Mouse (Mus musculus) myocyte (in vitro differentiated cells): Measurements from ENCODE around the gene Cbfa2t3. TPM values are rescaled to one million over a fixed set of nuclear protein-coding genes. Genes with fewer than 3 reads are reported as not detected.
A peak's percentile ranks its signal among the peaks of the same experiment; 100 is the strongest.

Source experiments
- H3K27me3 ChIP-seq: one replicate; pipeline ENCODE4 v1.6.1; 2011; ENCODE audit not compliant: control insufficient read depth, insufficient read depth, insufficient read length
- H3K36me3 ChIP-seq: one replicate; pipeline ENCODE4 v1.6.1; 2011; ENCODE audit not compliant: control insufficient read depth, insufficient read depth
- H3K4me2 ChIP-seq: one replicate; pipeline ENCODE4 v1.6.1; 2011; ENCODE audit warnings: low read depth, control low read depth
- H3K4me3 ChIP-seq: one replicate; pipeline ENCODE4 v1.5.1; 2011; ENCODE audit warnings: mild to moderate bottlenecking, control low read depth, moderate library complexity
- H3K79me2 ChIP-seq: one replicate; pipeline ENCODE4 v1.6.1; 2011; ENCODE audit not compliant: control insufficient read depth, insufficient read depth
- H3ac ChIP-seq: one replicate; pipeline ENCODE4 v1.6.1; 2011; ENCODE audit not compliant: control insufficient read depth, insufficient read length
- CEBPB ChIP-seq: IDR thresholded peaks from 2 replicates; pipeline ENCODE4 v1.6.1; 2011; ENCODE audit warnings: mild to moderate bottlenecking, moderate library complexity; ENCODE audit not compliant: poor library complexity, insufficient read depth, severe bottlenecking
- E2F4 ChIP-seq: IDR thresholded peaks from one replicate; pipeline ENCODE4 v1.6.1; 2011; ENCODE audit warnings: mild to moderate bottlenecking, control low read depth, moderate library complexity; ENCODE audit not compliant: insufficient read depth
- MAX ChIP-seq: IDR thresholded peaks from one replicate; pipeline ENCODE4 v1.6.1; 2011; ENCODE audit warnings: low read depth, mild to moderate bottlenecking, control low read depth
- MYOD1 ChIP-seq, 3 experiments: IDR thresholded peaks; one replicate each; pipeline ENCODE4 v1.6.1; 2011; ENCODE audit warnings: control low read depth in 2 of 3, low read depth in 2 of 3, mild to moderate bottlenecking in 2 of 3, moderate library complexity in 1 of 3; ENCODE audit not compliant: insufficient read length in 2 of 3, control insufficient read depth in 1 of 3
- MYOG ChIP-seq, 3 experiments: IDR thresholded peaks; one replicate each; pipeline ENCODE4 v1.6.1; 2011; ENCODE audit warnings: control low read depth in 2 of 3, low read depth in 2 of 3, mild to moderate bottlenecking in 2 of 3; ENCODE audit not compliant: insufficient read length in 2 of 3, control insufficient read depth in 1 of 3, insufficient read depth in 1 of 3
- POLR2A ChIP-seq: IDR thresholded peaks from one replicate; pipeline ENCODE4 v1.6.1; 2011; ENCODE audit warnings: low read depth, mild to moderate bottlenecking, control low read depth, moderate library complexity; ENCODE audit not compliant: insufficient read length
- POLR2AphosphoS2 ChIP-seq: IDR thresholded peaks from one replicate; pipeline ENCODE4 v1.6.1; 2011; ENCODE audit warnings: low read depth, control low read depth; ENCODE audit not compliant: insufficient read length
- REST ChIP-seq: IDR thresholded peaks from one replicate; pipeline ENCODE4 v1.6.1; 2011; ENCODE audit warnings: mild to moderate bottlenecking, control low read depth, moderate library complexity; ENCODE audit not compliant: insufficient read depth, insufficient read length
- SRF ChIP-seq: IDR thresholded peaks from one replicate; pipeline ENCODE4 v1.6.1; 2011; ENCODE audit warnings: low read depth; ENCODE audit not compliant: control insufficient read depth, insufficient read length
- TCF12 ChIP-seq: IDR thresholded peaks from one replicate; pipeline ENCODE4 v1.6.1; 2011; ENCODE audit warnings: mild to moderate bottlenecking, control low read depth; ENCODE audit not compliant: poor library complexity, insufficient read depth, severe bottlenecking
- TCF3 ChIP-seq: IDR thresholded peaks from one replicate; pipeline ENCODE4 v1.6.1; 2011; ENCODE audit warnings: low read depth, control low read depth; ENCODE audit not compliant: insufficient read length
- USF1 ChIP-seq: IDR thresholded peaks from one replicate; pipeline ENCODE4 v1.6.1; 2011; ENCODE audit warnings: low read depth, mild to moderate bottlenecking, control low read depth, moderate library complexity
- polyA plus RNA-seq: library from polyadenylated mRNA; unstranded; fragments of >200 nt; fragmentation: generic; extraction: Trizol; gene quantifications from one replicate; pipeline ENCODE4 v1.2.1, GENCODE M21; 2012; ENCODE audit warnings: missing spikeins

Gene Cbfa2t3
- polyA plus RNA-seq, 1 experiment, result 29.5 TPM

DNA sequence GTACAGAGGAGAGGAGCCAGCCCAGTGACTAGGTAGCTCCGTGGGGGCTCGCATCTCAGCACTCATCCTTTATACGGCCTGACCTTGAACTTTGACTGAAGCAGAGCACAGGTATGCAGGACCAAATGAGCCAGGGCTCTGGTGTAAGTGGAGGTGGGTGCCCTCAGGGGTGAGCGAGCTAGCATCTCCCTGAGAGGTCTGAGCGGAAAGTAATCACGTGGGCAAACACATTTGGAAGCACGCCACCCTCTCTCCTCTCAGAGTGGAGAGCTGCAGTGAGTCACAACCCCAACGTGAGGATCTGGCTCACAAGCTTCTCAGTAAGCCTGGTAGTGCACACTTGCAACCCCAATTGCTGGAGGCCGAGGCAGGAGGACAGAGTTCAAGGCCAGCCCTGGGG is 56.8 kb downstream of the Cbfa2t3 start:
- Histone ChIP-seq H3K36me3 (no peaks in the 10 kb centered on the region), H3K79me2 (no peaks in the 10 kb centered on the region), H3K27me3 (no peaks in the 10 kb centered on the region), H3K4me3 (no peak overlapping the region), H3ac (no peak overlapping the region), H3K4me2 (peak overlapping the region; percentile 25)
- TF ChIP-seq CEBPB (no peak), E2F4 (no peak), USF1 (peak; percentile 89), REST (no peak), SRF (no peak), POLR2A (peak; percentile 13), MYOD1 (IDR thresholded peaks at IDR 0.05; ENCODE audit: control insufficient read depth in 1 of 3, insufficient read length in 2 of 3, low read depth in 2 of 3) (no peak)

DNA sequence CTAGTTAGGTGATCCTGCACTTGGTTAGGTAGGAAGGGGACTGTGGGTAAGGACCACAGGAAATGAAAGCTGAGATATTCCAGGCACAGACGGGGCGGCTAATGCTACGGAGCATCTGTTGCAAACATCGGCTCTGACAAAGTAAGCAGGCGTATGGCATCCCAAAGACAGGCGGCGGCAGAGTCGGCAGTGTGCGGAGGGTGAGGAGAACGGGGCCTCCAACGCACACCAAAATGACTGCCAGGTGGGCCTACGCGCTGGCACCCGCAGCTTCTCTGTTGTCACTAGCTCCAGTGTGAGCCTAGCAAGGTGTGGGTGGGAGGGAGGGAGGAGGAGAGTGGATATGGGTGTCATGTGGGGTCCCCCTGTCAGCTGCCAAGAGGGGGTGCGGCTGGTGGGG is 57.5 kb downstream of the Cbfa2t3 start:
- Histone ChIP-seq H3K4me2 (no peak overlapping the region), H3K4me3 (no peak overlapping the region), H3ac (no peak overlapping the region), H3K27me3 (no peaks in the 10 kb centered on the region), H3K36me3 (no peaks in the 10 kb centered on the region), H3K79me2 (no peaks in the 10 kb centered on the region)
- TF ChIP-seq E2F4 (no peak), CEBPB (no peak), TCF12 (no peak), SRF (no peak), REST (no peak), POLR2AphosphoS2 (no peak), MYOG (IDR thresholded peaks at IDR 0.05; ENCODE audit: control insufficient read depth in 1 of 3, insufficient read depth in 1 of 3, insufficient read length in 2 of 3, low read depth in 2 of 3) (peak in 1 of 3 experiments; percentile 7), TCF3 (no peak), MAX (no peak), MYOD1 (IDR thresholded peaks at IDR 0.05; ENCODE audit: control insufficient read depth in 1 of 3, insufficient read length in 2 of 3, low read depth in 2 of 3) (peak in 1 of 3 experiments; percentile 29), USF1 (no peak), POLR2A (peak; percentile 15)

DNA sequence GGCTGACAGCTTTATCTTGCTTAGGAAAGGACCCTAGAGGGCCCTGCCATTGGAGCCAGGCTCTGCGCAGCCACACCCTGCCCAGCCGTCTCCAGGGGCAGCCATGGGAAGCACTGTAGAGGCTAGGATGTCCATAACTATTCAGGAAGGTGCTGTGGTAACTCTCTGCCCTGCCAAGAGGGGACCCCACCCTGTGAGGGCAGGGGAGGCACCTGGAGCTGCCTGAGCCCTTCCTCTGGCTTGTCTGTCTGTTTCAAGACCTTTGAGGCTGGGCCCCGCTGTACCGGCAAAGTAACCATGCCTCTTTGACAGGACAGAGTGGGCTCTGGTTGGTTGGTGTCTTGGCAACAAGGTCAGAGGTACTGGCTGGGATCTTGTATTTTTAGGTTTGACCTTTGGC is 58.1 kb downstream of the Cbfa2t3 start:
- no peak overlapping the region for H3K4me3 ChIP-seq
- no peaks in the 10 kb centered on the region for H3K79me2 ChIP-seq
- no peak for TF ChIP-seq POLR2A
- TF ChIP-seq REST, result no peak
- TF ChIP-seq TCF12, result no peak
- H3K4me2 ChIP-seq, result no peak overlapping the region
- no peak overlapping the region for H3ac ChIP-seq
- H3K27me3 ChIP-seq, result no peaks in the 10 kb centered on the region
- H3K36me3 ChIP-seq, result no peaks in the 10 kb centered on the region

DNA sequence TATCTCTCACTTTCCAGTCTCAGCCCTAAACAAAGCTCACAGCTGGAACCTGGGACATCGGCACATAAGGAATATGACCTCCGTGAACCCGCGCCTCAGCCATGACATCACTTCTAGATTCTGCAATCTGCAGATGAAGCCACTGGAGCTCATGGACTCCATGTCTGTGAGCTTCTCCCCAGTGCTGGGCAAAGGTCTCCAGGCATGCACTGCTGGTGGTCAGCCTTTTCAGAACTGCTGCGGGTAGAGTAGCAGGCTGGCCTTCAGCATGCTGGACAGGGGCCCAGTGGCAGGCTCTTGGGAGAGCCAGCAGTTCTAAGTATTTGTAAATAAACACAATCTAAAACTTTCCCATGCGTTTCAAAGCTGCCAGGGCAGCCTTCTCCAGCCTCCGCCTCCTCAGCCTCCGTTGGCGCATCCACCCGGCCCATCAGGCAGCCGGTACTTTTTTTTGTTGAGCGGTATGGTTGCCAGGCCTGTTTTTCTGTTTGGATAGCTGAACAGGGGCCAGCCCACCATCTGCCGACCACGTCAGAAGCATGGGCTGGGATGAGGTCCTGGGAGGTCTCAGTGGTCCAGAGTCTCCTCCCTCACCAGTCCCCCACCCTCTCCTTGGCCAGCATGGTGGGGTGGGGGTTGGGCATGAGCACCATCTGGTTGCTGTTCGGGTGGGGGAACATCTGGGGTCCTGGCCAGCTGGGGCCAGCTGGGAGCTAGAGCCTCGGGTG is 59.2 kb downstream of the Cbfa2t3 start:
- Histone ChIP-seq H3ac (no peak overlapping the region), H3K27me3 (peaks cover 10% of the 10 kb centered on the region), H3K4me2 (peak overlapping the region; percentile 38), H3K36me3 (no peaks in the 10 kb centered on the region), H3K79me2 (no peaks in the 10 kb centered on the region), H3K4me3 (no peak overlapping the region)
- TF ChIP-seq TCF3, result no peak
- TF ChIP-seq SRF, result no peak
- no peak for TF ChIP-seq E2F4
- TF ChIP-seq CEBPB, result no peak
- TF ChIP-seq MAX, result no peak
- no peak for TF ChIP-seq TCF12
- TF ChIP-seq REST, result peak; percentile 12
- no peak for TF ChIP-seq USF1
- peak in 1 of 3 experiments; percentile 67 for TF ChIP-seq MYOG (IDR thresholded peaks at IDR 0.05; ENCODE audit: control insufficient read depth in 1 of 3, insufficient read depth in 1 of 3, insufficient read length in 2 of 3, low read depth in 2 of 3)
- no peak for TF ChIP-seq POLR2A
- TF ChIP-seq MYOD1 (IDR thresholded peaks at IDR 0.05; ENCODE audit: control insufficient read depth in 1 of 3, insufficient read length in 2 of 3, low read depth in 2 of 3), result peak in 2 of 3 experiments; percentile 12 to 45
- TF ChIP-seq POLR2AphosphoS2, result no peak

DNA sequence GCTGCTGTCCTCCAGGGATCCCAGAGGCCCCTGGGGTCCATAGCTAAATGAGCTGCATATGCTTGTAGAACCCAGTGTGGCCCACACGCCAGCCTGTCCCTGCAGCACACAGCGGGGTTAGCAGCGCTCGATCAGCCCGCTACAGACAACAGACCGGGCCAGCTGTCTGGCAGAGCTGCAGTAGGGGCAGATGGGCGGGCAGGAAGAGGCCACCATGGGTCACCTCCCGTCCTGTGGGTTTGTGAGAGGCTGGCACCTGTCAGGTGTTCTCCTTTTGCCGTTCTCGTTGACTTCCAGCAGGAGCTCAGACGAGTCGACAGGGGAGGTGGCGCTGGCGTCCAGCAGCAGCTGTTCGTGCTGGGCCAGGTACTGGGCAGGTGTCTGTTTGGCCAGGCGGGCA is 60.3 kb downstream of the Cbfa2t3 start:
- H3K4me3 ChIP-seq, result no peak overlapping the region
- TF ChIP-seq MYOG (IDR thresholded peaks at IDR 0.05; ENCODE audit: control insufficient read depth in 1 of 3, insufficient read depth in 1 of 3, insufficient read length in 2 of 3, low read depth in 2 of 3) (peak in 2 of 3 experiments; percentile 15 to 92), TCF3 (peak; percentile 56), TCF12 (peak; percentile 40), REST (no peak), E2F4 (no peak), SRF (no peak), MYOD1 (IDR thresholded peaks at IDR 0.05; ENCODE audit: control insufficient read depth in 1 of 3, insufficient read length in 2 of 3, low read depth in 2 of 3) (peak in 2 of 3 experiments; percentile 63 to 79), USF1 (no peak), POLR2A (peak; percentile 29), POLR2AphosphoS2 (peak; percentile 26), MAX (no peak), CEBPB (no peak)
- peak overlapping the region; percentile 32 for H3K4me2 ChIP-seq
- H3ac ChIP-seq, result no peak overlapping the region
- no peaks in the 10 kb centered on the region for H3K36me3 ChIP-seq
- no peaks in the 10 kb centered on the region for H3K79me2 ChIP-seq
- H3K27me3 ChIP-seq, result peaks cover 15% of the 10 kb centered on the region
